Mouse (Mus musculus) ES-Bruce4 (cell line): ENCODE measurements around the gene Zic2. TPM values are rescaled to one million over a fixed set of nuclear protein-coding genes. Genes with fewer than 3 reads are reported as not detected.
A peak's percentile ranks its signal among the peaks of the same experiment; 100 is the strongest.

Source experiments
- H3K27ac ChIP-seq: 2 replicates; pipeline ENCODE4 v1.5.1; 2012; ENCODE audit warnings: low read length, inconsistent platforms; ENCODE audit not compliant: insufficient read depth
- H3K27me3 ChIP-seq: 2 replicates; pipeline ENCODE4 v1.6.1; 2012; ENCODE audit warnings: mild to moderate bottlenecking, low read length, inconsistent platforms; ENCODE audit not compliant: control insufficient read depth, poor library complexity, insufficient read depth, severe bottlenecking
- H3K36me3 ChIP-seq: 2 replicates; pipeline ENCODE4 v1.6.1; 2012; ENCODE audit warnings: inconsistent platforms, mild to moderate bottlenecking, low read length, moderate library complexity; ENCODE audit not compliant: control insufficient read depth, poor library complexity, insufficient read depth, severe bottlenecking
- H3K4me1 ChIP-seq: one replicate; pipeline ENCODE4 v1.8.1; 2011; ENCODE audit warnings: low read length; ENCODE audit not compliant: control insufficient read depth, insufficient read depth
- H3K4me3 ChIP-seq: 2 replicates; pipeline ENCODE4 v1.5.1; 2011; ENCODE audit warnings: low read depth, mild to moderate bottlenecking, low read length
- H3K9ac ChIP-seq: 2 replicates; pipeline ENCODE4 v1.6.1; 2012; ENCODE audit warnings: low read depth, mild to moderate bottlenecking, inconsistent platforms; ENCODE audit not compliant: poor library complexity, severe bottlenecking
- H3K9me3 ChIP-seq: replicated peaks from 2 replicates; pipeline ENCODE4 v1.6.1; 2012; ENCODE audit warnings: mild to moderate bottlenecking, low read length, inconsistent platforms; ENCODE audit not compliant: control insufficient read depth, poor library complexity, insufficient read depth, severe bottlenecking
- CTCF ChIP-seq: IDR thresholded peaks from one replicate; pipeline ENCODE4 v1.8.1; 2011; ENCODE audit warnings: low read depth, low read length
- EP300 ChIP-seq: IDR thresholded peaks from 2 replicates; pipeline ENCODE4 v1.6.1; 2011; ENCODE audit warnings: low read depth, low read length; ENCODE audit not compliant: insufficient read depth
- POLR2A ChIP-seq: IDR thresholded peaks from one replicate; pipeline ENCODE4 v1.8.1; 2011; ENCODE audit warnings: low read length; ENCODE audit not compliant: insufficient read depth
- polyA plus RNA-seq: library from polyadenylated mRNA; stranded (reverse); fragments of >200 nt; gene quantifications from 2 replicates; pipeline ENCODE4 v1.2.4, GENCODE M21; 2011; ENCODE audit warnings: low read depth; ENCODE audit not compliant: missing spikeins, insufficient read depth, insufficient read length

The Zic2 gene
- polyA plus RNA-seq, 1 experiment: 25.2 TPM

GRCm38 (mm10) chr14:122436850-122437249 is 38.4 kb upstream of the Zic2 start:
- H3K9me3 ChIP-seq: no peaks in the 10 kb centered on the region
- no peak for TF ChIP-seq POLR2A
- no peak for TF ChIP-seq EP300
- TF ChIP-seq CTCF: no peak
- H3K27me3 ChIP-seq: no peaks in the 10 kb centered on the region
- no peaks in the 10 kb centered on the region for H3K36me3 ChIP-seq
- H3K4me1 ChIP-seq: peaks cover 7% of the 10 kb centered on the region
- no peak overlapping the region for H3K27ac ChIP-seq
- no peak overlapping the region for H3K9ac ChIP-seq
- no peak overlapping the region for H3K4me3 ChIP-seq

- no peaks in the 10 kb centered on the region for H3K4me1 ChIP-seq
- H3K36me3 ChIP-seq: no peaks in the 10 kb centered on the region
- TF ChIP-seq CTCF (no peak), POLR2A (no peak), EP300 (no peak)
- peak overlapping the region; percentile 48 for H3K4me3 ChIP-seq
- H3K27ac ChIP-seq: no peak overlapping the region
- H3K9me3 ChIP-seq: no peaks in the 10 kb centered on the region
- H3K27me3 ChIP-seq: 0 out of 2 replicates have a peak, but pooled peaks cover 4% of the 10 kb centered on the region
- peak overlapping the region; percentile 63 for H3K9ac ChIP-seq
These were observed 25.4 kb upstream of the Zic2 start for GRCm38 (mm10) chr14:122449601-122450495.

- 0 out of 2 replicates have a peak, but pooled peaks cover 4% of the 10 kb centered on the region for H3K27me3 ChIP-seq
- peak within 1 kb of the TSS; percentile 48 for H3K4me3 ChIP-seq
- H3K36me3 ChIP-seq: no peaks in the 10 kb centered on the region
- peak within 1 kb of the TSS; percentile 63 for H3K9ac ChIP-seq
- TF ChIP-seq CTCF (no peak), POLR2A (no peak), EP300 (no peak)
- H3K4me1 ChIP-seq: no peaks in the 10 kb centered on the region
- H3K27ac ChIP-seq: no peak within 1 kb of the TSS
- no peaks in the 10 kb centered on the region for H3K9me3 ChIP-seq
These were observed 24.5 kb upstream of the Zic2 start, which contains the start of gene Gm5089 for GRCm38 (mm10) chr14:122450496-122451382. Gene Gm5089, minus strand, starts transcription at chr14:122451115.

- H3K36me3 ChIP-seq: no peaks in the 10 kb centered on the region
- TF ChIP-seq CTCF (no peak), EP300 (no peak), POLR2A (no peak)
- no peak overlapping the region for H3K9ac ChIP-seq
- peak overlapping the region; percentile 48 for H3K4me3 ChIP-seq
- H3K4me1 ChIP-seq: no peaks in the 10 kb centered on the region
- H3K27me3 ChIP-seq: 0 out of 2 replicates have a peak, but pooled peaks cover 4% of the 10 kb centered on the region
- H3K9me3 ChIP-seq: no peaks in the 10 kb centered on the region
- no peak overlapping the region for H3K27ac ChIP-seq
These were observed 23.6 kb upstream of the Zic2 start for GRCm38 (mm10) chr14:122451551-122452145.

- Histone ChIP-seq H3K4me3 (no peak overlapping the region), H3K9me3 (no peaks in the 10 kb centered on the region), H3K36me3 (no peaks in the 10 kb centered on the region), H3K27ac (no peak overlapping the region), H3K4me1 (no peaks in the 10 kb centered on the region), H3K27me3 (0 out of 2 replicates have a peak, but pooled peaks cover 4% of the 10 kb centered on the region), H3K9ac (peak overlapping the region; percentile 29; the same call in 1 of the 2 replicates)
- TF ChIP-seq POLR2A: no peak
- TF ChIP-seq EP300: no peak
- no peak for TF ChIP-seq CTCF
These were observed 22.4 kb upstream of the Zic2 start for GRCm38 (mm10) chr14:122452701-122453387.
